Mouse (Mus musculus) bone marrow macrophage, adult 2 months (primary cell): ENCODE measurements around the gene Xpnpep3.
A peak's percentile ranks its signal among the peaks of the same experiment; 100 is the strongest.

Experiments used
- CTCF ChIP-seq: IDR thresholded peaks from 2 replicates; pipeline ENCODE4 v1.5.1; 2012; ENCODE audit warnings: low read depth, mild to moderate bottlenecking, low read length, moderate library complexity
- POLR2A ChIP-seq: IDR thresholded peaks from 2 replicates; pipeline ENCODE4 v1.6.1; 2012; ENCODE audit warnings: mild to moderate bottlenecking, low read depth, low read length, borderline replicate concordance

DNA sequence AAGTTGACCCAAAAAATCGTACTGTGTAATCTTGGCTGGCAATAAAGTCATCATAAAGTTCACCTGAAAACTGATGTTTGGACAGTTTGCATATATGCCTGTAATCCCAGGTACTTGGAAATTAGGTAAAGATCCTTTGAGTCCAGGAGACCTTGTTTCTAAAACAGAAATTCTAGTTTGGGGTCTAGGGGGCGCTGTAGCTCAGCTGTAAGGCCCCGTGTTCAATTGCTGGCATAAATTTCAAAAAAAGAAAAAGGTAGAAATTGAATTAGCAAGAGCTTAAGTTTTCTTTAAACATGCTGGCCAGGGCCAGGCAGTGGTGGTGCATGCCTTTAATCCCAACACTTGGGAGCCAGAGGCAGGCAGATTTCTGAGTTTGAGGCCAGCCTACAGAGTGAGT is 75.7 kb downstream of the Xpnpep3 start:
- TF ChIP-seq CTCF = peak; percentile 30; the same call in 1 of the 2 replicates
- no peak for TF ChIP-seq POLR2A
